Mouse (Mus musculus): ENCODE measurements around the gene Zfp580. TPM values are rescaled to one million over a fixed set of nuclear protein-coding genes. Genes with fewer than 3 reads are reported as not detected.
"Not testable (repeated sequence)": the region's sequence is repeated elsewhere in the genome, so short reads cannot be mapped to it uniquely, and the experiment has no call there.

Zfp580 gene
- total RNA-seq, 2 experiments from 2014 or later = 36.8 to 41.7 TPM

GRCm38 (mm10) chr7:5060239-5060731, 8.9 kb downstream of the Zfp580 start:
- intact Hi-C loops (cut with DNase I) = loop anchor here (10.0 kb wide), 1 partner anchor 925 kb away; the partner anchor contains the start of gene Leng8
- peak; percentile 81 to 85 for DNase-seq (ENCODE audit: low spot score in 2 of 2)

- DNase-seq (ENCODE audit: low spot score in 2 of 2) = peak; percentile 99
- intact Hi-C loops (cut with DNase I) = loop anchor here (1.0 to 10.0 kb wide), 2 partner anchors 41 to 926 kb away; partner anchors contain the start of genes Ccdc106, Leng8 and Zfp865
Measured at GRCm38 (mm10) chr7:5060944-5061773, 9.8 kb downstream of the Zfp580 start.

DNA sequence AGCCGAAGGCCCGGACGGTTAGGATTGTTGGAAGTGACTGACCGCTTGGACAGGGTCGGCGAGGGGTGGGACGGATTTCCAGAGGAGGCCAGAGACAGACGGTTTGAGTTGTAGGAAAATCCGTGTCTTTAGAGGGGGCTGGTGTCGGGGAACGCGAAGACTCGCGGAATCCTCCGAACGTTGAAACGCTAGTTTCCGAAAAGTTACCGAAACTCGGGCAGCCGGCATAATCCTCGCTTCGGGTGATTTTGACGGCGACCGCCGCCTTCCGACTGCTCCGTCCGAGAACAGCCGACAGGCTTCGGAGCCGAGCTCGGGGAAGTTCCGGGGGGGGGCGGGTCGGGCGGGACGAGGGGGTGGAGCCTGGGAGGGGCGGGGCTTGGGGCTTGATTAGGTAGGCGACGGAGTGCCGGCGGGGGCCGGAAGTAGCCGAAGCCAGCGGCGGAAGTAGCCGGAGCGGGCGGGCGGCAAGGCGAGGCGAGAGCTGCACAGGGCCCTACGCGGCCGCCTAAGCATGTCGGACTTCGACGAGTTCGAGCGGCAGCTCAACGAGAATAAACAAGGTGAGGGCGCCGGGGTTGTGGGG, 10.5 kb downstream of the Zfp580 start, which contains the start of gene U2af2:
TSS of gene U2af2 (plus strand) at position 370 of the 586 bp plus-strand sequence.
- intact Hi-C loops (cut with DNase I) = loop anchor here (1.0 to 10.0 kb wide), 3 partner anchors 18 to 927 kb away; partner anchors contain the start of genes Ccdc106, Epn1, Leng8 and Zfp865
- peak; percentile 92 to 94 for DNase-seq (ENCODE audit: low spot score in 2 of 2)

DNA sequence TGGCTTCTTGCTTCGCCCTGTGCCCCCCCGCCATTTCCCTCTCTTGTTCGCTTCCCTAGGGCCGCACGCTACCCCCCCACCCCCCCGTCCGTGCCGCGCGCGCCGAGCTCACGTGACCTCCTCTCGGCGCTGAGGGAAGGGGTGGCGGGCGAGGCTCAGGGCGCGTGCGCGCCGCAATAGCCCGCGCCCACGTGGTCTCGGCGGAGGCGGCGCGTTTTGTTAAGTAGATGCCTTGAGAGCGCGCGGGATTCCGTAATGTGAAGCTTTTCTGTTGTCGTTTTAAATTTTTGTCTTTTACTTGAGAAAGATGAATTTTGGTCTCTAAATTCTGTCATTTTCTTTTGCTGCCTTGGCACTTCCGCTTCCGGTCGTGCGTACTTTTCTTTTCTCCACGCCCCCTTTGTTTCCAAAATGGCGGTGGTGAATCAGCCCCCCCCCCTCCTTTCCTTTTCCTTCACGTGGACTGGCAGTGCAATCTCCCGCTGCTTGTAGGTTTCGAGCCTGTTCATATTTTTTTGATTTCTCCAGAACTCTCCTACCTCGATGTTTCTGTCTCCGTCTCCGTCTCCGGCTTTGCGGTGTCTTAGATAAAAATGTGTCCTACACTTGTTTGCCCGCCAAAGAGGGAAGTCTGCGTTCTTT, 11.1 kb downstream of the Zfp580 start:
- peak; percentile 75 to 83 for DNase-seq (ENCODE audit: low spot score in 2 of 2)
- intact Hi-C loops (cut with DNase I) = loop anchor here (1.0 to 10.0 kb wide), 2 partner anchors 18 to 928 kb away; partner anchors contain the start of genes Epn1 and Leng8

GRCm38 (mm10) chr7:5064886-5065285, 13.5 kb downstream of the Zfp580 start:
- intact Hi-C loops (cut with DNase I) = loop anchor here (10.0 kb wide), 1 partner anchor 930 kb away; the partner anchor contains the start of gene Leng8

DNA sequence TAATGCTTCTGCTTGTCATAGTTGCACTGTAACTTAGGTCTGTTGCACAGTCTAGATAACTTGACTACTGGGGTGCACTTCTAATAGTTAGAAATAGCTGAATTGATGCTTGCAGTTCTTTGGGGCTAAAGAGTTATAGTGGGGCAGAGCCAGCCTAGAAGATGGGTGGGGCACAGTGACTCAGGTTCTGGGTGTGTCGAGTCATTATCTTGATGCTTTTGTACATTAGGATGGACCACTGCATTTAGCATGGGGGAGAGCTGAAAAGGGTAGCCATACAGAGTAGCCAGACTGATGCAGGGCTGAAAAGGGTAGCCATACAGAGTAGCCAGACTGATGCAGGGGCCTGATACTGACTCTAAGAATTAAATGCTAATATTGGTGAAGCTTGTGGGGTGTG, 22.2 kb downstream of the Zfp580 start:
- intact Hi-C loops (cut with DNase I) = no loop called here
- no peak for DNase-seq (ENCODE audit: low spot score in 2 of 2)

More at GRCm38 (mm10) chr7:5064886-5065285, 13.5 kb downstream of the Zfp580 start:
- no peak for DNase-seq (ENCODE audit: low spot score in 2 of 2)

GRCm38 (mm10) chr7:5074984-5075383, 23.6 kb downstream of the Zfp580 start:
- intact Hi-C loops (cut with DNase I) = no loop called here
- DNase-seq (ENCODE audit: low spot score in 2 of 2) = no peak

- DNase-seq (ENCODE audit: low spot score in 2 of 2) = no peak
- intact Hi-C loops (cut with DNase I) = no loop called here
Measured at GRCm38 (mm10) chr7:5076931-5077330, 25.6 kb downstream of the Zfp580 start.

DNA sequence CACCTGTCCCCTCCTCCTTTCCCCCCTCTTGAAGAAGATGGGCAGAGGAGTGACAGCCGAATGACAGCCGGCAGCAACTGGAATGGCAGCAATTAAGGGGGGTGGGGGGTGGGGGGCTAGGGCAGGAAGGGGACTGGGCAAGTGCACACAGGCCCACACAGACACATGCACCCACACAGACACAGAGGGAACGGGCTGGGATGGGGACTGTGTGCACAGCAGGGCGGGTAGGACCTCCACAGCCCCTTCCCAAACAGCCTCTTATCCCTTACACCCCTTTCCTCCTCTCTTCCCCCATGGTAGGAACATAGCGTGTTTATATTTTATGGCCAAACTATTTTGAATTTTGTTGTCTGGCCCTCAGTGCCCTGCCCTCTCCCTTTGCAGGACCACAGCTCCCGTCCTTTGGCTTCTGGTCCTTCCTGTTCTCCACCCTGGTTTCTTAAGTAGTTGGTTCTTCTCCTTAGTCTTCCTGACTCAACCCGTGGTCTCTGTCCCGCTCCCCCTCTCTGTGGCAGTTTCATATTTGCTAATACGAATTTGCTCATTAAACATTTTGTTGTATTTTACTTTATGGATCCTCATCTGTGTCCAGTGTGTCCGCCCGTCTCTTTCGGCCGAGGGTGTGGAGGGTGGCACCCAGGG, 28.1 kb downstream of the Zfp580 start:
- not testable (repeated sequence) for DNase-seq (ENCODE audit: low spot score in 2 of 2)

GRCm38 (mm10) chr7:5080010-5080751, 28.8 kb downstream of the Zfp580 start, which contains the start of gene Epn1:
Epn1 (plus strand) TSS chr7:5080235.
- peak; percentile 96 to 99 for DNase-seq (ENCODE audit: low spot score in 2 of 2)
- intact Hi-C loops (cut with DNase I) = loop anchor here (1.0 to 10.0 kb wide), 3 partner anchors 18 to 1095 kb away; partner anchors contain the start of genes Rasl2-9, U2af2 and Zfp444

More for the DNA sequence above, 28.1 kb downstream of the Zfp580 start:
- intact Hi-C loops (cut with DNase I) = loop anchor here (1.0 to 10.0 kb wide), 3 partner anchors 17 to 1095 kb away; partner anchors contain the start of genes Rasl2-9, U2af2 and Zfp444

DNA sequence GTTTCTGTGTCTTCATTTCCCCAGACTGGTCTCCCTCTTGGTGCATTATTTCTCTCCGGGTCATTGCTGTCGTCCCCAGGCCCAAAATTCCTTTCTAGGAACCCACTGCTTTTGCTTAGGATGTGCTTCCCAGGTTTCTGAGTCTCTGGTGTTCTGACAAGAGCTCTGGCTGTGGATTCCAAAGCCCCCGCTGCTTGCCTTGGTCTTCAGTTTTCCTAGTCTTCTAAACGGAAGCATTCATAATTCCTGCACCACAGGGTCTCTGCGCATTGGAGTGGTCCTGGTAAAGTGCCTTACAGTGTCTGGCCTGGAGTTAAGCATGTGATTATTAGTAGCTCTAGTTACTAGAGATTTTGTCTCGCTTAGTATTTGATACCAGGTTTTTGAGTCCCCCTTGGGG, 29.5 kb downstream of the Zfp580 start:
- intact Hi-C loops (cut with DNase I) = loop anchor here (1.0 to 10.0 kb wide), 3 partner anchors 19 to 1094 kb away; partner anchors contain the start of genes Rasl2-9, U2af2 and Zfp444
- DNase-seq (ENCODE audit: low spot score in 2 of 2) = no peak

- DNase-seq (ENCODE audit: low spot score in 2 of 2) = no peak
- intact Hi-C loops (cut with DNase I) = loop anchor here (2.0 to 10.0 kb wide), 2 partner anchors 44 to 1094 kb away; partner anchors contain the start of genes Rasl2-9 and Zfp444
Measured at GRCm38 (mm10) chr7:5081241-5081640, 29.9 kb downstream of the Zfp580 start.

DNA sequence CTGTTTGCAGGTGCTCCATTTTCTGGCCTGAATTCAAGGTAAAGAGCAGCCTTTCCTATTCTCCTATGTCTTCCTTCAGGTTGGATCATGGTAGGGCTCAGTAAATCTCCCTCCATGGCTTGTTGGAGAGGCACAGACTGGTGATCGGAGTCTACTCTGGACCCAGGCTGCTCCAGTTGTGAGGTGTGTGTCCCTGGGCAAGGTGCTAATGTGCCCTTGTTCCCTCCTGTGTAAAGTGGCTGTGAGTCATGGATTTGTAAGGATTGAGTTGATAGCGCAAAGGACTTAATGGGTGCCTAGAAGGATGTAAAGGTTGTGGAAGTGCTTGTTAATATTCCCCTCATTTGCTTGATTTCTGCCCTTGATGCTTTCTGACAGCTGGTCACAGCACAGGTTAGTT, 30.6 kb downstream of the Zfp580 start:
- intact Hi-C loops (cut with DNase I) = loop anchor here (2.0 to 10.0 kb wide), 2 partner anchors 43 to 1093 kb away; partner anchors contain the start of genes Rasl2-9 and Zfp444

DNA sequence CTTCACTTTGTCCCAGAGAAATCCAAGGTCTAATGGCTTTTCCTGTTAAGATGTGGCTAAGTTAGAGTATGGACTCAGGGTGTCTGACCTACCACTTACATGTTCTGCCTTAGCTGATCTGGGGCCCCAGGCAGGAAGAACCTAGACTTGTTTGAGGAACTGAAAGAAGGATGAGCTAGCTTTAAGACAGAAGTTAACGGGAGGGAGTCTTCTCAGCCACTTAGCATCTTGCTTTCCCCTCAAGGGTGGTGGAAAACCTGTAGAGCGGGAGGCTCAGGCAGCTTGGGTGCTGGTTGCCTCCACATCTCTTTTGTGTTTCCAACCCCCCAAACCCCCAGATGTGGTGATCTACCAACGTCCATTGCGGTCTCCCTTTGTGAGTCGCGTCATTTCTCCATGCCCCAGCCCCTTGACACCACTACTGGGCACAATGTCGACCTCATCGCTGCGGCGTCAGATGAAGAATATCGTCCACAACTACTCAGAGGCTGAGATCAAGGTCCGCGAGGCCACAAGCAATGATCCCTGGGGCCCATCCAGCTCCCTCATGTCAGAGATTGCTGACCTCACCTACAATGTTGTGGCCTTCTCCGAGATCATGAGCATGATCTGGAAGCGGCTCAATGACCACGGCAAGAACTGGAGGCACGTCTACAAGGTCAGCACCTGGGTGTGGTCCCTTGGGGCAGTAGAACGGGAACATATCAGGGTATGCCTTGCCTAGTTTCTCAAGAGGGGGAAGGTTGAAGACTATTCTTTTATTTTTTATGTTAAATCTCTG, 32.2 kb downstream of the Zfp580 start:
- DNase-seq (ENCODE audit: low spot score in 2 of 2) = no peak
- intact Hi-C loops (cut with DNase I) = loop anchor here (10.0 kb wide), 1 partner anchor 1091 kb away; the partner anchor contains the start of gene Zfp444

More for the DNA sequence above, 30.6 kb downstream of the Zfp580 start:
- DNase-seq (ENCODE audit: low spot score in 2 of 2) = no peak

DNA sequence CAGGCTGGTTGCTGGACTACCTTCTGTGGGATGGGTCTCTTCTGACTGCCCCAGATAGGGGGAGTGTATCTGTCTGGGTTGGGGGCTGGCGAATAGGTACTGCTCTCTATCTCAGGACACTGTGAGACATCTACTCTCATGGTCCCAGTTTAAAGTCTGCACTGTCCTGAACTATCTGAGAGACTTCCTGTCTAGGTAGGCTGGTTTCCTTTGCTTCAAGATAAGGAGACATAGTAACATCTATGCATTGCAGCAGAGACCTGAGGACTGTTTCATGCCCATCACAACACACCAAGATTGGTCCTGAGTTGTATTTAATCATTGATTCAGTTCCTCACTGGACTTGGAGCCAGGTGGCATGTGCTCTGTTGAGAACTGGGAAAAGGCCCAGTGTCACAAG, 34.2 kb downstream of the Zfp580 start:
- intact Hi-C loops (cut with DNase I) = loop anchor here (10.0 kb wide), 1 partner anchor 1089 kb away; the partner anchor contains the start of gene Zfp444

GRCm38 (mm10) chr7:5086921-5087440, 35.6 kb downstream of the Zfp580 start:
- no peak for DNase-seq (ENCODE audit: low spot score in 2 of 2)
- intact Hi-C loops (cut with DNase I) = loop anchor here (10.0 kb wide), 1 partner anchor 1088 kb away; the partner anchor contains the start of gene Zfp444

More for the DNA sequence above, 34.2 kb downstream of the Zfp580 start:
- no peak for DNase-seq (ENCODE audit: low spot score in 2 of 2)
